ENCODE assay signal across 8 mouse cellular contexts in the genomic region with DNA sequence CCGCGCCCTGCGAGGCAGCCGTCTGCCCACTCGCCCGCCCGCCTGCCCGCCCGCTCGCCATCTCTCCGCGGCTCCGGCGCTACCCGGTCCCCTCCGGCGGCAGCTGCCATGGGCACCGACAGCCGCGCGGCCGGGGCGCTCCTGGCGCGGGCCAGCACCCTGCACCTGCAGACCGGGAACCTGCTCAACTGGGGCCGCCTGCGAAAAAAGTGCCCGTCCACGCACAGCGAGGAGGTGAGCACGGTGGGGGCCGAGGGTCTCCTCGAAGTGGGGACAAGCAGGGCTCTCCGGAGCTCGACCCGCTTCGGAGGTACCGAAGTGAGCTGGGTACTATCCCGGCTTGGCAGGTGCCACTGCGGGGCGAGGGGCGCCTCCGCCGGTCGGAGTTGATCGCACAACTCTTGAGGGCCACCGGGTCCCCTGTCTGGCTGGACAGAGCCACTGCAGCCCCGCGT. TPM values are rescaled to one million over a fixed set of nuclear protein-coding genes. Genes with fewer than 3 reads are reported as not detected.
DNase-seq lines count a peak whose midpoint lies in the region; ATAC-seq and TF ChIP-seq lines count a peak whose summit lies in the region.

No protein-coding gene starts in this region.

- peak overlapping the region; percentile 89 for H3K4me2 ChIP-seq in intestine, postnatal 0 days (replicated peaks; ENCODE audit: low read depth)
- H3K4me2 ChIP-seq in liver, embryonic 12.5 days = peak overlapping the region; percentile 75

- peak overlapping the region; percentile 94 for H3K9ac ChIP-seq in intestine, postnatal 0 days (ENCODE audit: low read depth, low read length)
- peak overlapping the region; percentile 100 for H3K9ac ChIP-seq in liver, embryonic 12.5 days

- peak; percentile 68 for TF ChIP-seq CTCF in intestine, postnatal 0 days (IDR thresholded peaks at IDR 0.05; ENCODE audit: low read depth)

- H3K27ac ChIP-seq in intestine, postnatal 0 days (ENCODE audit: low read depth, low read length) = peak overlapping the region; percentile 94
- peak overlapping the region; percentile 100 for H3K27ac ChIP-seq in liver, embryonic 12.5 days

- H3K4me3 ChIP-seq in intestine, postnatal 0 days (ENCODE audit: low read depth, low read length) = peak overlapping the region; percentile 81
- peak overlapping the region; percentile 99 for H3K4me3 ChIP-seq in liver, embryonic 12.5 days

- ATAC-seq in activated CD4-positive, CD25-positive, alpha-beta regulatory T cell, adult 4 months = peak; percentile 15
- ATAC-seq in granulocyte monocyte progenitor cell, adult 5-6 weeks (replicated peaks; ENCODE audit: poor library complexity, severe bottlenecking) = peak; percentile 38
- ATAC-seq in intestine, postnatal 0 days = peak; percentile 36
- ATAC-seq in liver, embryonic 12.5 days = no peak
- ATAC-seq in monocyte, adult 5-6 weeks (replicated peaks; ENCODE audit: insufficient number of reproducible peaks, low FRiP score, low TSS enrichment, poor library complexity, severe bottlenecking) = peak; percentile 32

- H3K36me3 ChIP-seq in intestine, postnatal 0 days (ENCODE audit: control insufficient read depth, insufficient read depth) = no peaks in the 10 kb centered on the region
- H3K36me3 ChIP-seq in liver, embryonic 12.5 days = peaks cover 21% of the 10 kb centered on the region

- WGBS in intestine, postnatal 0 days = under 1% methylated on average over 49 of the region's 50 CpGs
- under 1% methylated on average over 50 of the region's 50 CpGs for WGBS in liver, embryonic 12.5 days (ENCODE audit: insufficient replicate concordance)

- H3K9me3 ChIP-seq in intestine, postnatal 0 days (ENCODE audit: control insufficient read depth) = no peaks in the 10 kb centered on the region
- no peaks in the 10 kb centered on the region for H3K9me3 ChIP-seq in liver, embryonic 12.5 days (replicated peaks)

- DNase-seq in A20 (ENCODE audit: low read depth, low spot score) = peak; percentile 83
- DNase-seq in embryo, embryonic 11.5 days (ENCODE audit: low read depth, low spot score) = peak; percentile 35
- peak; percentile 74 for DNase-seq in testis, postnatal 10 days (ENCODE audit: low spot score)

- no peaks in the 10 kb centered on the region for H3K27me3 ChIP-seq in intestine, postnatal 0 days (replicated peaks; ENCODE audit: control insufficient read depth, insufficient read depth, low read length)
- no peaks in the 10 kb centered on the region for H3K27me3 ChIP-seq in liver, embryonic 12.5 days (replicated peaks)

- H3K4me1 ChIP-seq in intestine, postnatal 0 days (replicated peaks; ENCODE audit: control insufficient read depth, insufficient read depth, low read length) = no peaks in the 10 kb centered on the region
- H3K4me1 ChIP-seq in liver, embryonic 12.5 days = peaks cover 61% of the 10 kb centered on the region

RNA-seq across cellular contexts. Expression of a gene that starts 0.5 kb away (rescaled TPM):
- polyA plus RNA-seq in activated CD4-positive, CD25-positive, alpha-beta regulatory T cell, adult 4 months (2017; shearing (Covaris generic)) = 1 to 10 TPM; 5.2 to 6.0 TPM
- 74.4 and 94.6 TPM in 2 replicates for total RNA-seq in granulocyte monocyte progenitor cell, adult 5-6 weeks (2014; fragmentation: Nextera tagmentation)
- total RNA-seq in granulocyte monocyte progenitor cell, adult 5-6 weeks (2017) = 37.8 and 46.7 TPM in 2 replicates
- 382 and 400 TPM in 2 replicates for polyA plus RNA-seq in intestine, postnatal 0 days (2015; fragmentation: Nextera tagmentation; extraction: Ambion mirVana)
- 596 and 604 TPM in 2 replicates for polyA plus RNA-seq in liver, embryonic 12.5 days (2016; fragmentation: Nextera tagmentation; extraction: Ambion mirVana)
- total RNA-seq in monocyte, adult 5-6 weeks (2017) = 15.3 to 20.7 TPM (median 18.5 TPM) in 3 replicates

RNA-seq across cellular contexts. Expression of a gene that starts 28.3 kb away (rescaled TPM):
- polyA plus RNA-seq in activated CD4-positive, CD25-positive, alpha-beta regulatory T cell, adult 4 months (2017; shearing (Covaris generic)) = 100 to 1,000 TPM in 1 of 2 experiments, 10 to 100 TPM in 1; 92.1 to 105 TPM
- 89.0 and 109 TPM in 2 replicates for total RNA-seq in granulocyte monocyte progenitor cell, adult 5-6 weeks (2014; fragmentation: Nextera tagmentation)
- total RNA-seq in granulocyte monocyte progenitor cell, adult 5-6 weeks (2017) = 109 and 114 TPM in 2 replicates
- polyA plus RNA-seq in intestine, postnatal 0 days (2015; fragmentation: Nextera tagmentation; extraction: Ambion mirVana) = 42.4 and 44.9 TPM in 2 replicates
- 68.3 and 68.6 TPM in 2 replicates for polyA plus RNA-seq in liver, embryonic 12.5 days (2016; fragmentation: Nextera tagmentation; extraction: Ambion mirVana)
- total RNA-seq in monocyte, adult 5-6 weeks (2017) = 121 to 170 TPM (median 151 TPM) in 3 replicates

RNA-seq across cellular contexts. Expression of a gene that starts 48.0 kb away (rescaled TPM):
- under 1 TPM; 0.61 to 0.70 TPM for polyA plus RNA-seq in activated CD4-positive, CD25-positive, alpha-beta regulatory T cell, adult 4 months (2017; shearing (Covaris generic))
- not detected in 2 replicates for total RNA-seq in granulocyte monocyte progenitor cell, adult 5-6 weeks (2014; fragmentation: Nextera tagmentation)
- total RNA-seq in granulocyte monocyte progenitor cell, adult 5-6 weeks (2017) = 0.77 and 0.86 TPM in 2 replicates
- polyA plus RNA-seq in intestine, postnatal 0 days (2015; fragmentation: Nextera tagmentation; extraction: Ambion mirVana) = 33.5 and 33.8 TPM in 2 replicates
- 5.5 and 6.8 TPM in 2 replicates for polyA plus RNA-seq in liver, embryonic 12.5 days (2016; fragmentation: Nextera tagmentation; extraction: Ambion mirVana)
- 5.9 to 13.0 TPM (median 7.0 TPM) in 3 replicates for total RNA-seq in monocyte, adult 5-6 weeks (2017)

Comparison
In these comparisons a context has a peak if more than half of its experiments do, and no peak if none do; other contexts are left out.
1. RNA of a gene that starts 0.5 kb away (polyA plus RNA-seq): 596 to 604 TPM in liver, embryonic 12.5 days and 382 to 400 TPM in intestine, postnatal 0 days; 5.2 to 6.0 TPM in activated CD4-positive, CD25-positive, alpha-beta regulatory T cell, adult 4 months; every median in the first group is over 10 times any median in the second.
2. Peak in every context shown above with its lines, with median percentiles within 50 percentile points of each other: DNase-seq.